Mouse (Mus musculus) c-Kit-negative CD71-positive TER-119-positive erythroid progenitor cells, embryonic 14.5 days (primary cell): ENCODE data around the gene Cabp4.
A peak's percentile ranks its signal among the peaks of the same experiment; 100 is the strongest.
"Not testable (repeated sequence)": the region's sequence is repeated elsewhere in the genome, so short reads cannot be mapped to it uniquely, and the experiment has no call there.

Experiments
- DNase-seq: peaks from one replicate; pipeline ENCODE4 v3.0.0-alpha.2; 2013; ENCODE audit warnings: low read depth, low spot score

The Cabp4 gene

GRCm38 (mm10) chr19:4147022-4147405, 3.2 kb upstream of the Cabp4 start:
- no peak for DNase-seq

DNA sequence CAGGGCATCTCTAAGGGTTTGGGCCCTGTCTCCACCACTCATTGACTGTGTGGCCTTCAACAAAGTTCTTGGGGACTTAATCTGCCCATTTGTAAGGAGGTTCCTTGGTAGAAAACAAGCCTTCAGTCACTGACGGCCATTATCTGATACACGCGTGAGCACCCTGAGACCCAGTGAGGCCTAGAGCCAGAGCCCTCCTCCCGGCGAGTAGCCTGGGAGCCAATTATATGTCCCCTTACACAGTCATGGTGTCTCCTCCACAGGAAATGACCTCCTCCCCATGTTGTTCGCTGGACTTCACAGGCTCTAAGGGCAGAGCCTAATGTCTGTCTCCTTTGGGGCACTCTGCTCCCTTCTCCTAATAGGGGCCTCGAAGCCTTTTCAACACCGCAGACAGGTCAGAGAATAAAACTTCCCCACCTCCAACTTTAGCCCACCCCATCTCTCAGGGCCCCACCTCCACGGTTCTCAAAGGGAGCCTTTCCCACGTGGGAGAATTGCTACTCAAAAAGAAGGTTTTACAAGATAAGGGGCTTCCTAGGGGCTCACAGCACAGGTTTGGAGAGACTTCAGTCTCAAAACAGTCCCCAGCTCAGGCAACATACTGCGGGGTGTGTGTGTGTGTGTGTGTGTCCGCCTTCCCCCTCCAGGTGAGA, 2.7 kb upstream of the Cabp4 start:
- no peak for DNase-seq

- no peak for DNase-seq
Observed at GRCm38 (mm10) chr19:4145936-4146335, 2.1 kb upstream of the Cabp4 start.

- no peak for DNase-seq
Observed at GRCm38 (mm10) chr19:4144550-4145498, 991 bp upstream of the Cabp4 start.

DNA sequence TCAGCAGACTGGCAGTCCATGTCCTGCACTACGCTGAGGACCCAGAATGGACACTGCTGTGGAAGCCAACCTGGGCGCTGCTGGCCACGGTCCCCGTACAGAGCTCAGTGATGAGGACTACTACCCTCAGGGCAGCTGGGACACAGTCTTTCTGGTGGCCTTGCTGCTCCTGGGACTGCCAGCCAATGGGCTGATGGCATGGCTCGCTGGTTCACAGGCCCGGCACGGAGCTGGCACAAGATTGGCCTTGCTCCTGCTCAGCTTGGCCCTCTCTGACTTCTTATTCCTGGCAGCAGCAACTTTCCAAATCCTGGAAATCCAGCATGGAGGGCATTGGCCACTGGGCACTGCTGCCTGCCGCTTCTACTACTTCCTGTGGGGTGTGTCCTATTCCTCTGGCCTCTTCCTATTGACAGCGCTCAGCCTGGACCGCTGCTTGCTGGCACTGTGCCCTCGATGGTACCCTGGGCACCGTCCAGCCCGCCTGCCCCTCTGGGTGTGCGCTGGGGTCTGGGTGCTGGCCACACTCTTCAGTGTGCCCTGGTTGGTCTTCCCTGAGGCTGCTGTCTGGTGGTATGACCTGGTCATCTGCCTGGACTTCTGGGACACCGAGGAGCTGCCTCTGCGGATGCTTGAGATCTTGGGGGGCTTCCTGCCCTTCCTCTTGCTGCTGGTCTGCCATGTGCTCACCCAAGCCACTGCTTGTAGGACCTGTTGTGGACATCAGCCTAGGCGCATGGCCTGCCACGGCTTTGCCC, 1.2 kb downstream of the Cabp4 start:
- DNase-seq, result no peak

- no peak for DNase-seq
Observed at GRCm38 (mm10) chr19:4140147-4140546, 3.7 kb downstream of the Cabp4 start.

GRCm38 (mm10) chr19:4139446-4139845, 4.4 kb downstream of the Cabp4 start, which contains the start of gene Gpr152:
Gene Gpr152, plus strand, starts transcription at chr19:4139787.
- no peak for DNase-seq

DNA sequence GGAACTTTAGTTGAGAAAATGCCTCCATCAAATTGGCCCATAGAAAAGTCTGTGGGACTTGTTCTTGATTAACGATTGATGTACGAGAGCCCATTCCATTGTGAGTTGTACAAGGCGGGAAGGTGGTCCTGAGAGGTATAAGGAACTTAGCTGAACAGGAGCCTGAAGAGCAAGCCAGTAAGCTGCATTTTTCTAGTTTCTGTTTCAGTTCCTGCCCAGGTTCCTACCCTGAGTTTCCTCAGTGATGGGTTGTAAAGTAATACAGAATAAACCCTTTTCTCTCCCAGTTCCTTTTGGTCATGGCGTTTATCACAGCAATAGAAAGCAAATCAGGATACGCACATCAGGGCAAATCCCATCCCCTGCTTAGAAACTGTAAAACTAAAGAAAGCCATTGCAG, 5.9 kb downstream of the Cabp4 start:
- DNase-seq, result no peak

DNA sequence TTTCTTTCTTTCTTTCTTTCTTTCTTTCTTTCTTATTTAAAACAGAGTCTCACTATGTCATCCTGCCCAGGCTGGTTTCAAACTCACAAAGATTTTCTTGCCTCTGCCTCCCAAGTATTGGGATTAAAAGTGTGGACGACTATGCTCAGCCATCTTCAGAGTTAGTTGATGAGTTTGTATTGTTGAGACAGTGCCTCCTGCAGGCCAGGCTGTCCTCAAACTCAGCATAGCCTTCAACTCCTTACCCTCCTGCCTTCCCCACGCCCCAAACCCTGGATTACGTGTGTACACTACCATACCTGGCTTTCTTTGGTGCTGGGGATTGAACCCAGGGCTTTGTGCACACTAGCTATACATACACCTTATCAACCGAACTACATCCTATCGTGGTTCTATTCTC, 7.4 kb downstream of the Cabp4 start:
- no peak for DNase-seq

DNA sequence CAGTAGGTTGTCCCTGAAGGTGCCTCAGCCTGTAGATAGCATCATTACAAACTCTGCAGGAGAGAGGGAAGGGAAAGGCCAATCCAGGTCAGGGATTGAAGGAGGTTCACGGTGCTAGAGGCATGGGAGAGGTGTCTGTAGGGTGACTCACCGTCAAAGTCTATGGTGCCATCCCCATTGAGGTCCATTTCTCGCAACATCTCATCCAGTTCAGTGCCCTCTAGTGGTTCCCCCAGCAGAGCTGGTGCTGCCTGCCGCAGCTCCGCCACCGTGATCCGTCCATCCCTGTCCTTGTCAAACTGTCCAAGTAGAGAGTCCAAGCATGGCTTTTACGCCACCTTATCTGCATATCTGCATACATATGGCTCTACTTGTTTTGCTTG, 7.9 kb downstream of the Cabp4 start:
- not testable (repeated sequence) for DNase-seq

DNA sequence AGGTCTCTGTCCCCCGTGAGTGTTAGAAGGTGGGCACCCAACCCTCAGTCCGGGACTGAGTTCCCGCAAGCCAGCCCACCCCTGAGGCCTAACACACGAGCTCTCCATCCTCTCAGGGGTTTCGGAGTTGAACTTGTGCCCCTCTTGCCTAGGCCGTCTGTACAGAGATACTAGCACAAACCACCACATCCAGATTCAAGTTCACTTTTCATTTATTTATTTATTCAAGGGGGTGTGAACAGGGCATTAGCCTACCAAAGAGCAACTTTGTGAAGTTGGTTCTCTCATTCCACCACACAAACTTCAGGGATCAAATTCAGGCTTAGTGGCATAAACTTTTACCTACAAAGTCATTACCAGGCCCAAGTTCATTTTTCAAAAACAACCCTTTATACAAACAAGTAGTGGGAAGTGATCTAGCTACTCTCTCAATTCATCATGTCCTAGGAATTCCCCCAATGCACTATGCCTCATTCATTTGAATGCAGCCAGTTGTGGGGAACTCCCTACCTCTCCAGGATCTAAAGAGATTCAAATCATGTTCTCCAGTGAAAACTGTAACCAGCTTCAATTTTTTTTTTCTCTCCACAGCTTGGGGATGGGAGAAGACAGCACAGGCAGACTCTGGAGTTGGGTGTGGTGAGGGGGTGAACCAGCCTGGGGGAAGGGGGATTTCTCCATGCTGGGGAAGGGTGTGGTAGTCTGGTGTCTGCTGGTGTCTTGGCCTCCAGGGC, 8.4 kb downstream of the Cabp4 start:
- DNase-seq, result not testable (repeated sequence)

DNA sequence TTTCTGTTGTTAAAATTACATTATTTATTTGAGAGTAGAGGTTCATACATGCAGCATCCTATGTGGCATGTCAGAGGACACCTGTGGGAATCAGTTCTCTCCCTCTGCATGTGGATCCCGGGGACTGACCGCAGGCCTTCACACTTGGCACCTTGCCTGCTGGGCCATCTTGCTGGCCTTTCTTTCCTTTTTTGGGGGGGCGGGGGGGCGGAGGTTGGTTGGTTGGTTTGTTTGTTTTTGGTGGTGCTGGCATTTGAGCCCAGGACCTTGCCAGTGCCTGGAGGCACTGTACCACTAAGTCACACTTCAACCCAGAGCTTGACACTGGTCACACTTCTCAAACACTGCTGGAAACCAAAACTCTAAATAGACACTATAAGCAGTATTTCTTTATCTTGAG, 9.5 kb downstream of the Cabp4 start:
- DNase-seq, result no peak

DNA sequence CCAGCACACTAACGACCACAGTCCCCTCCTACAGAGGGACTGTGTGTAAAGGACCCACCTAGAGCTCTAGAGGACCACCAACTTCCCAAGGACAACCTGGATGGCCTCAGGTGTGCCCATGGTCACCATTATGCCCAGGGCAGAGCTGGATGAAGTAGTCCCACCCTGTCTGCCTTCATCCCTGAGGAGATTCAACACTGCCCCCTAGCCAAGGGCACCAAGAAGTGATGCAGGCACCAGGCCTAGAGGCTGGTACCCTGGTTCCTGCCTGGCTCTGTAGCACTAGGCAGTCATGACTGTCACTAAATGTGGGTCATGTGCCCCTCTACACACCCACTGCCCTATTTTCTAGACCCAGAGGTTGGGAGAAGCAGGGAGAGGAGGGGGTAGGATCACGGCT, 12.1 kb downstream of the Cabp4 start:
- no peak for DNase-seq

- DNase-seq, result peak; percentile 58
Observed at GRCm38 (mm10) chr19:4131075-4131474, 12.8 kb downstream of the Cabp4 start.

DNA sequence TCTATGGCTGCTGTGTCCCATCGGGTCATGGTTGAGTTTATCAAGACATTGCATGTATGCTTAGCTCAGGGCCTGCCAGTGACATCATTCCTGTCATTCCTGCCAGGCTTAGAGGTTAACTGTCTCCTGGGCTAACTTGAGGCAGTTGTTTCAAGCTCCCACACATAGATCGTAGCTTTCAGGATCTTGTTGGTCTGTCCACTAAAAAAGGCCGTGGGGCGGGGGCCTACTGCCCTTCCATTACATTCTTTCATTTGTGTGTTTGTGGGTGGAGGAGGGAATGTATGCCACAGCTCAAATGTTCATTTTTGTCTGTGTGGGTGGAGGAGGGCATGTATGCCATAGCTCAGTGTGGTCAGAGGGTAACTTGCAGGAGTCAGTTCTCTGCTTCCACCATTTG, 13.7 kb downstream of the Cabp4 start:
- no peak for DNase-seq

DNA sequence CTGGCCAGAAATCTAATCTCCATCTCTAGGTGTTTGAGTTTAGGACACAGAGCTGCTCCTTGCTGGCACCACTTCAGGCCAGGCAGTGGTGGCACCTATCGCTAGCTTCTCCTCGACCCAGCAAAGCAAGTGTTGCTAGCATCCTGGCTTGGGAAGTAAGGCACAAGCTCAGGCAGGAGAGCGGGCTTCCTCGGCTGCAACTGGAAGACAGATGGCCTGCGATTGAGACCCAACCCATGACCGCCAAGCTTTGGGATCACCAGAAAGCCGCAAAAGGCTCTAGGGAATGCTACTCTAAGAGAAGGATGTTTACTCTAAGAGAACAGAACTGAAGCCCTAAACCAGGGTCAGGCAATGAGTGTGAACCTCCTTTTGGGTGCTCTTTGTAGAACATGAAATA, 14.4 kb downstream of the Cabp4 start:
- DNase-seq, result no peak

- DNase-seq, result no peak
Observed at GRCm38 (mm10) chr19:4126759-4127495, 16.9 kb downstream of the Cabp4 start.

- peak; percentile 93 for DNase-seq
Observed at GRCm38 (mm10) chr19:4125741-4126696, 17.8 kb downstream of the Cabp4 start, which contains the start of gene Aip. Gene Aip, minus strand, starts transcription at chr19:4125858.

- not testable (repeated sequence) for DNase-seq
Observed at GRCm38 (mm10) chr19:4125268-4125667, 18.6 kb downstream of the Cabp4 start.

GRCm38 (mm10) chr19:4124432-4124831, 19.4 kb downstream of the Cabp4 start:
- no peak for DNase-seq
